Mouse (Mus musculus) forebrain, embryonic 15.5 days (tissue): ENCODE measurements around the gene Cdh13. TPM values are rescaled to one million over a fixed set of nuclear protein-coding genes. Genes with fewer than 3 reads are reported as not detected.

Source experiments
- ATAC-seq: fragments of 200-750 bp; cut with Nextera tagmentation; replicated peaks from 2 replicates; pipeline ENCODE4 v1.8.0; 2017; ENCODE audit warnings: mild to moderate bottlenecking, moderate TSS enrichment, moderate library complexity
- H3K27ac ChIP-seq: fragments of 300-500 bp; sonication (generic); replicated peaks from 2 replicates; pipeline ENCODE4 v1.5.1; 2015; ENCODE audit warnings: mild to moderate bottlenecking, inconsistent platforms
- H3K27me3 ChIP-seq: fragments of 300-500 bp; sonication (generic); 2 replicates; pipeline ENCODE4 v1.6.1; 2015; ENCODE audit warnings: inconsistent platforms
- H3K36me3 ChIP-seq: fragments of 300-500 bp; sonication (generic); 2 replicates; pipeline ENCODE4 v1.6.1; 2015; ENCODE audit warnings: mild to moderate bottlenecking, inconsistent platforms
- H3K4me1 ChIP-seq: fragments of 300-500 bp; sonication (generic); 2 replicates; pipeline ENCODE4 v1.6.1; 2015; ENCODE audit warnings: inconsistent platforms
- H3K4me2 ChIP-seq: fragments of 300-500 bp; sonication (generic); replicated peaks from 2 replicates; pipeline ENCODE4 v1.6.1; 2015; ENCODE audit warnings: mild to moderate bottlenecking, inconsistent platforms
- H3K4me3 ChIP-seq: fragments of 300-500 bp; sonication (generic); 2 replicates; pipeline ENCODE4 v1.5.1; 2015; ENCODE audit warnings: mild to moderate bottlenecking, inconsistent platforms
- H3K9ac ChIP-seq: fragments of 300-500 bp; sonication (generic); replicated peaks from 2 replicates; pipeline ENCODE4 v1.6.1; 2015; ENCODE audit warnings: mild to moderate bottlenecking, inconsistent platforms
- H3K9me3 ChIP-seq: fragments of 300-500 bp; sonication (generic); 2 replicates; pipeline ENCODE4 v1.6.1; 2016; ENCODE audit warnings: inconsistent platforms
- WGBS: fragments of 180-500 bp; shearing (Covaris S2); methylation state at CpG from one replicate; pipeline ENCODE4 v1.1.7; 2015; ENCODE audit warnings: mixed read lengths; 5-methylcytosine and 5-hydroxymethylcytosine counted together
- polyA plus RNA-seq: library from polyadenylated mRNA; unstranded; fragments of >200 nt; fragmentation: Nextera tagmentation; extraction: Ambion mirVana; gene quantifications from 2 replicates; pipeline ENCODE4 v1.2.1, GENCODE M21; 2015

The Cdh13 gene
- polyA plus RNA-seq, 1 experiment from 2014 or later, result 102 TPM

GRCm38 (mm10) chr8:118676233-118676632 lies 392.7 kb downstream of the Cdh13 start:
- 95% methylated on average over 6 of the region's 6 CpGs for WGBS

GRCm38 (mm10) chr8:118679347-118679746 lies 395.8 kb downstream of the Cdh13 start:
- no peaks in the 10 kb centered on the region for H3K36me3 ChIP-seq
- ATAC-seq, result no peak
- no peak overlapping the region for H3K27ac ChIP-seq
- no peaks in the 10 kb centered on the region for H3K9me3 ChIP-seq
- 88% methylated on average over 9 of the region's 9 CpGs for WGBS
- H3K4me2 ChIP-seq, result no peak overlapping the region
- no peaks in the 10 kb centered on the region for H3K27me3 ChIP-seq
- H3K4me1 ChIP-seq, result peaks cover 12% of the 10 kb centered on the region
- H3K9ac ChIP-seq, result no peak overlapping the region
- no peak overlapping the region for H3K4me3 ChIP-seq

More at GRCm38 (mm10) chr8:118676233-118676632, 392.7 kb downstream of the Cdh13 start:
- Histone ChIP-seq H3K4me3 (no peak overlapping the region), H3K9ac (no peak overlapping the region), H3K27ac (no peak overlapping the region), H3K9me3 (no peaks in the 10 kb centered on the region), H3K36me3 (no peaks in the 10 kb centered on the region), H3K27me3 (no peaks in the 10 kb centered on the region), H3K4me2 (no peak overlapping the region), H3K4me1 (no peaks in the 10 kb centered on the region)
- ATAC-seq, result no peak

- no peak overlapping the region for H3K27ac ChIP-seq
- H3K4me1 ChIP-seq, result peaks cover 12% of the 10 kb centered on the region
- H3K4me2 ChIP-seq, result no peak overlapping the region
- H3K36me3 ChIP-seq, result no peaks in the 10 kb centered on the region
- 8% methylated on average over 3 of the region's 3 CpGs for WGBS
- H3K9ac ChIP-seq, result no peak overlapping the region
- H3K9me3 ChIP-seq, result no peaks in the 10 kb centered on the region
- no peak overlapping the region for H3K4me3 ChIP-seq
- ATAC-seq, result 0 out of 2 replicates have a peak, but pooled peaks have one; percentile 29
- no peaks in the 10 kb centered on the region for H3K27me3 ChIP-seq
Measured at GRCm38 (mm10) chr8:118683386-118683785, 399.9 kb downstream of the Cdh13 start.

GRCm38 (mm10) chr8:118685863-118686262 lies 402.3 kb downstream of the Cdh13 start:
- no peak for ATAC-seq
- no peak overlapping the region for H3K9ac ChIP-seq
- H3K9me3 ChIP-seq, result no peaks in the 10 kb centered on the region
- no peaks in the 10 kb centered on the region for H3K27me3 ChIP-seq
- no peak overlapping the region for H3K4me2 ChIP-seq
- peaks cover 12% of the 10 kb centered on the region for H3K4me1 ChIP-seq
- H3K4me3 ChIP-seq, result no peak overlapping the region
- no peak overlapping the region for H3K27ac ChIP-seq
- WGBS, result 88% methylated on average over 1 of the region's 1 CpGs
- H3K36me3 ChIP-seq, result no peaks in the 10 kb centered on the region

GRCm38 (mm10) chr8:118689849-118690248 lies 406.3 kb downstream of the Cdh13 start:
- no peaks in the 10 kb centered on the region for H3K27me3 ChIP-seq
- no peaks in the 10 kb centered on the region; the same call in 1 of the 2 replicates for H3K4me1 ChIP-seq
- no peaks in the 10 kb centered on the region for H3K9me3 ChIP-seq
- no peak overlapping the region for H3K4me2 ChIP-seq
- H3K4me3 ChIP-seq, result no peak overlapping the region
- no peak overlapping the region for H3K9ac ChIP-seq
- 81% methylated on average over 1 of the region's 1 CpGs for WGBS
- no peaks in the 10 kb centered on the region for H3K36me3 ChIP-seq
- no peak for ATAC-seq
- H3K27ac ChIP-seq, result no peak overlapping the region

- ATAC-seq, result no peak
- no peaks in the 10 kb centered on the region for H3K36me3 ChIP-seq
- no peaks in the 10 kb centered on the region for H3K4me1 ChIP-seq
- H3K4me2 ChIP-seq, result no peak overlapping the region
- H3K27me3 ChIP-seq, result no peaks in the 10 kb centered on the region
- WGBS, result 94% methylated on average over 22 of the region's 22 CpGs
- H3K9ac ChIP-seq, result no peak overlapping the region
- no peak overlapping the region for H3K4me3 ChIP-seq
- H3K9me3 ChIP-seq, result no peaks in the 10 kb centered on the region
- H3K27ac ChIP-seq, result no peak overlapping the region
Measured at GRCm38 (mm10) chr8:118701312-118701880, 417.9 kb downstream of the Cdh13 start.

GRCm38 (mm10) chr8:118709366-118709765 lies 425.8 kb downstream of the Cdh13 start:
- Histone ChIP-seq H3K4me3 (no peak overlapping the region), H3K4me1 (no peaks in the 10 kb centered on the region), H3K36me3 (no peaks in the 10 kb centered on the region), H3K27me3 (no peaks in the 10 kb centered on the region), H3K27ac (no peak overlapping the region), H3K4me2 (no peak overlapping the region), H3K9ac (no peak overlapping the region), H3K9me3 (peaks cover 2% of the 10 kb centered on the region)
- no peak for ATAC-seq
- WGBS, result 94% methylated on average over 3 of the region's 3 CpGs

GRCm38 (mm10) chr8:118711631-118712030 lies 428.1 kb downstream of the Cdh13 start:
- H3K27me3 ChIP-seq, result no peaks in the 10 kb centered on the region
- H3K4me2 ChIP-seq, result no peak overlapping the region
- no peak overlapping the region for H3K27ac ChIP-seq
- no peak overlapping the region for H3K9ac ChIP-seq
- no peak overlapping the region for H3K4me3 ChIP-seq
- H3K4me1 ChIP-seq, result no peaks in the 10 kb centered on the region
- WGBS, result 89% methylated on average over 3 of the region's 3 CpGs
- H3K36me3 ChIP-seq, result no peaks in the 10 kb centered on the region
- peaks cover 2% of the 10 kb centered on the region for H3K9me3 ChIP-seq
- no peak for ATAC-seq

- Histone ChIP-seq H3K36me3 (no peaks in the 10 kb centered on the region), H3K9ac (no peak overlapping the region), H3K4me2 (no peak overlapping the region), H3K4me1 (no peaks in the 10 kb centered on the region), H3K27me3 (no peaks in the 10 kb centered on the region), H3K27ac (no peak overlapping the region), H3K9me3 (peaks cover 2% of the 10 kb centered on the region), H3K4me3 (no peak overlapping the region)
- no peak for ATAC-seq
- WGBS, result 78% methylated on average over 11 of the region's 11 CpGs
Measured at GRCm38 (mm10) chr8:118713111-118713510, 429.6 kb downstream of the Cdh13 start.

GRCm38 (mm10) chr8:118713596-118713995 lies 430.1 kb downstream of the Cdh13 start:
- no peak overlapping the region for H3K27ac ChIP-seq
- H3K4me1 ChIP-seq, result 0 out of 2 replicates have a peak, but pooled peaks cover 4% of the 10 kb centered on the region
- no peak for ATAC-seq
- H3K27me3 ChIP-seq, result no peaks in the 10 kb centered on the region
- peaks cover 2% of the 10 kb centered on the region for H3K9me3 ChIP-seq
- no peak overlapping the region for H3K9ac ChIP-seq
- no peak overlapping the region for H3K4me3 ChIP-seq
- H3K4me2 ChIP-seq, result no peak overlapping the region
- WGBS, result 89% methylated on average over 3 of the region's 3 CpGs
- no peaks in the 10 kb centered on the region for H3K36me3 ChIP-seq

GRCm38 (mm10) chr8:118722896-118723295 lies 439.4 kb downstream of the Cdh13 start:
- H3K36me3 ChIP-seq, result no peaks in the 10 kb centered on the region
- H3K4me1 ChIP-seq, result 0 out of 2 replicates have a peak, but pooled peaks cover 4% of the 10 kb centered on the region
- H3K9ac ChIP-seq, result no peak overlapping the region
- no peak for ATAC-seq
- H3K4me3 ChIP-seq, result no peak overlapping the region
- no peak overlapping the region for H3K27ac ChIP-seq
- WGBS, result 82% methylated on average over 3 of the region's 3 CpGs
- H3K27me3 ChIP-seq, result no peaks in the 10 kb centered on the region
- no peak overlapping the region for H3K4me2 ChIP-seq
- no peaks in the 10 kb centered on the region for H3K9me3 ChIP-seq

GRCm38 (mm10) chr8:118725651-118726050 lies 442.1 kb downstream of the Cdh13 start:
- H3K36me3 ChIP-seq, result no peaks in the 10 kb centered on the region
- no peak overlapping the region for H3K27ac ChIP-seq
- H3K4me2 ChIP-seq, result no peak overlapping the region
- H3K4me1 ChIP-seq, result no peaks in the 10 kb centered on the region
- H3K27me3 ChIP-seq, result no peaks in the 10 kb centered on the region
- H3K9me3 ChIP-seq, result no peaks in the 10 kb centered on the region
- 88% methylated on average over 5 of the region's 5 CpGs for WGBS
- H3K4me3 ChIP-seq, result no peak overlapping the region
- H3K9ac ChIP-seq, result no peak overlapping the region
- no peak for ATAC-seq

GRCm38 (mm10) chr8:118741781-118742180 lies 458.2 kb downstream of the Cdh13 start:
- WGBS, result 70% methylated on average over 5 of the region's 5 CpGs
- H3K27ac ChIP-seq, result no peak overlapping the region

More at GRCm38 (mm10) chr8:118741781-118742180, 458.2 kb downstream of the Cdh13 start:
- H3K4me3 ChIP-seq, result no peak overlapping the region
- H3K27me3 ChIP-seq, result no peaks in the 10 kb centered on the region
- no peaks in the 10 kb centered on the region for H3K36me3 ChIP-seq
- H3K9me3 ChIP-seq, result no peaks in the 10 kb centered on the region
- no peak overlapping the region for H3K9ac ChIP-seq
- H3K4me1 ChIP-seq, result no peaks in the 10 kb centered on the region
- no peak for ATAC-seq
- H3K4me2 ChIP-seq, result no peak overlapping the region
